Mouse (Mus musculus): ENCODE data around the gene Dph7. TPM values are rescaled to one million over a fixed set of nuclear protein-coding genes. Genes with fewer than 3 reads are reported as not detected.

The Dph7 gene
- polyA plus RNA-seq, 1 experiment from 2014 or later = 30.2 TPM

GRCm38 (mm10) chr2:24974906-24975703, 12.9 kb downstream of the Dph7 start, which contains the start of gene Mrpl41:
Gene Mrpl41 (minus strand): TSS chr2:24975098.
- H3K9me3 ChIP-seq = no peaks in the 10 kb centered on the region
- H3K9ac ChIP-seq = peak within 1 kb of the TSS; percentile 82
- H3K4me2 ChIP-seq = peak within 1 kb of the TSS; percentile 96
- H3K36me3 ChIP-seq = peaks cover 29% of the 10 kb centered on the region
- peak within 1 kb of the TSS; percentile 95 for H3K27ac ChIP-seq
- peak within 1 kb of the TSS; percentile 89 for H3K4me3 ChIP-seq
- peak; percentile 98 for ATAC-seq (ENCODE audit: insufficient number of reproducible peaks, low FRiP score, low TSS enrichment, low read depth)
- under 1% methylated on average over 62 of the region's 64 CpGs for WGBS
- peaks cover 18% of the 10 kb centered on the region for H3K4me1 ChIP-seq
- no peaks in the 10 kb centered on the region for H3K27me3 ChIP-seq

- Histone ChIP-seq H3K36me3 (peaks cover 22% of the 10 kb centered on the region), H3K27me3 (no peaks in the 10 kb centered on the region), H3K4me1 (peaks cover 18% of the 10 kb centered on the region), H3K4me2 (peak within 1 kb of the TSS; percentile 96), H3K9me3 (no peaks in the 10 kb centered on the region), H3K4me3 (peak within 1 kb of the TSS; percentile 89), H3K9ac (peak within 1 kb of the TSS; percentile 82), H3K27ac (peak within 1 kb of the TSS; percentile 95)
- ATAC-seq (ENCODE audit: insufficient number of reproducible peaks, low FRiP score, low TSS enrichment, low read depth) = peak; percentile 54; the same call in 1 of the 2 replicates
- WGBS = 1% methylated on average over 16 of the region's 16 CpGs
Observed at GRCm38 (mm10) chr2:24975704-24976297, 13.6 kb downstream of the Dph7 start, which contains the start of gene Pnpla7. Gene Pnpla7 (plus strand): TSS chr2:24976033.

- H3K36me3 ChIP-seq = peaks cover 11% of the 10 kb centered on the region
- H3K27ac ChIP-seq = no peak overlapping the region
- no peaks in the 10 kb centered on the region for H3K9me3 ChIP-seq
- WGBS = 89% methylated on average over 5 of the region's 5 CpGs
- H3K4me2 ChIP-seq = no peak overlapping the region
- no peak overlapping the region for H3K4me3 ChIP-seq
- no peak for ATAC-seq (ENCODE audit: insufficient number of reproducible peaks, low FRiP score, low TSS enrichment, low read depth)
- H3K4me1 ChIP-seq = peaks cover 18% of the 10 kb centered on the region
- H3K9ac ChIP-seq = no peak overlapping the region
- H3K27me3 ChIP-seq = no peaks in the 10 kb centered on the region
Observed at GRCm38 (mm10) chr2:24976960-24977359, 14.8 kb downstream of the Dph7 start.

GRCm38 (mm10) chr2:24987762-24988161, 25.6 kb downstream of the Dph7 start:
- no peak overlapping the region for H3K9ac ChIP-seq
- ATAC-seq (ENCODE audit: insufficient number of reproducible peaks, low FRiP score, low TSS enrichment, low read depth) = no peak
- peaks cover 6% of the 10 kb centered on the region; the same call in 1 of the 2 replicates for H3K36me3 ChIP-seq
- H3K27ac ChIP-seq = no peak overlapping the region
- no peaks in the 10 kb centered on the region for H3K4me1 ChIP-seq
- H3K4me3 ChIP-seq = no peak overlapping the region
- WGBS = 49% methylated on average over 2 of the region's 2 CpGs
- H3K4me2 ChIP-seq = no peak overlapping the region
- no peaks in the 10 kb centered on the region for H3K9me3 ChIP-seq
- H3K27me3 ChIP-seq = no peaks in the 10 kb centered on the region

- WGBS = 87% methylated on average over 6 of the region's 6 CpGs
- no peak overlapping the region for H3K9ac ChIP-seq
- no peaks in the 10 kb centered on the region for H3K9me3 ChIP-seq
- H3K4me1 ChIP-seq = no peaks in the 10 kb centered on the region
- no peak overlapping the region for H3K27ac ChIP-seq
- ATAC-seq (ENCODE audit: insufficient number of reproducible peaks, low FRiP score, low TSS enrichment, low read depth) = no peak
- no peak overlapping the region for H3K4me3 ChIP-seq
- H3K27me3 ChIP-seq = no peaks in the 10 kb centered on the region
- no peak overlapping the region for H3K4me2 ChIP-seq
- 0 out of 2 replicates have a peak, but pooled peaks cover 6% of the 10 kb centered on the region for H3K36me3 ChIP-seq
Observed at GRCm38 (mm10) chr2:24995332-24995731, 33.1 kb downstream of the Dph7 start.

- WGBS = 95% methylated on average over 2 of the region's 2 CpGs
Observed at GRCm38 (mm10) chr2:24996471-24996870, 34.3 kb downstream of the Dph7 start.

GRCm38 (mm10) chr2:25000544-25001235, 38.5 kb downstream of the Dph7 start:
- Histone ChIP-seq H3K27me3 (no peaks in the 10 kb centered on the region), H3K36me3 (peaks cover 10% of the 10 kb centered on the region), H3K4me2 (no peak overlapping the region), H3K4me1 (no peaks in the 10 kb centered on the region), H3K9me3 (no peaks in the 10 kb centered on the region), H3K9ac (no peak overlapping the region), H3K27ac (no peak overlapping the region), H3K4me3 (no peak overlapping the region)
- no peak for ATAC-seq (ENCODE audit: insufficient number of reproducible peaks, low FRiP score, low TSS enrichment, low read depth)
- 58% methylated on average over 3 of the region's 3 CpGs for WGBS

More at GRCm38 (mm10) chr2:24996471-24996870, 34.3 kb downstream of the Dph7 start:
- Histone ChIP-seq H3K9ac (no peak overlapping the region), H3K27me3 (no peaks in the 10 kb centered on the region), H3K4me3 (no peak overlapping the region), H3K4me1 (no peaks in the 10 kb centered on the region), H3K27ac (no peak overlapping the region), H3K9me3 (no peaks in the 10 kb centered on the region), H3K4me2 (no peak overlapping the region), H3K36me3 (0 out of 2 replicates have a peak, but pooled peaks cover 6% of the 10 kb centered on the region)
- ATAC-seq (ENCODE audit: insufficient number of reproducible peaks, low FRiP score, low TSS enrichment, low read depth) = no peak

GRCm38 (mm10) chr2:25003946-25004786, 42.0 kb downstream of the Dph7 start:
- H3K4me1 ChIP-seq = no peaks in the 10 kb centered on the region
- H3K27me3 ChIP-seq = no peaks in the 10 kb centered on the region
- peaks cover 4% of the 10 kb centered on the region for H3K36me3 ChIP-seq
- H3K4me2 ChIP-seq = no peak overlapping the region
- no peak overlapping the region for H3K27ac ChIP-seq
- no peak for ATAC-seq (ENCODE audit: insufficient number of reproducible peaks, low FRiP score, low TSS enrichment, low read depth)
- H3K9ac ChIP-seq = no peak overlapping the region
- H3K9me3 ChIP-seq = no peaks in the 10 kb centered on the region
- H3K4me3 ChIP-seq = no peak overlapping the region
- 85% methylated on average over 9 of the region's 9 CpGs for WGBS

GRCm38 (mm10) chr2:25006767-25007166, 44.6 kb downstream of the Dph7 start:
- no peak overlapping the region for H3K4me2 ChIP-seq
- H3K36me3 ChIP-seq = peaks cover 4% of the 10 kb centered on the region
- no peak overlapping the region for H3K9ac ChIP-seq
- no peak overlapping the region for H3K27ac ChIP-seq
- H3K27me3 ChIP-seq = no peaks in the 10 kb centered on the region
- H3K9me3 ChIP-seq = no peaks in the 10 kb centered on the region
- no peaks in the 10 kb centered on the region for H3K4me1 ChIP-seq
- WGBS = 79% methylated on average over 1 of the region's 1 CpGs
- ATAC-seq (ENCODE audit: insufficient number of reproducible peaks, low FRiP score, low TSS enrichment, low read depth) = no peak
- no peak overlapping the region for H3K4me3 ChIP-seq

- Histone ChIP-seq H3K4me2 (no peak overlapping the region), H3K4me1 (no peaks in the 10 kb centered on the region), H3K9ac (no peak overlapping the region), H3K36me3 (no peaks in the 10 kb centered on the region), H3K27me3 (no peaks in the 10 kb centered on the region), H3K27ac (no peak overlapping the region), H3K9me3 (no peaks in the 10 kb centered on the region), H3K4me3 (no peak overlapping the region)
- ATAC-seq (ENCODE audit: insufficient number of reproducible peaks, low FRiP score, low TSS enrichment, low read depth) = no peak
Observed at GRCm38 (mm10) chr2:25008250-25008649, 46.0 kb downstream of the Dph7 start.
